Mouse (Mus musculus): Measurements from ENCODE around the gene Soat1.

The Soat1 gene

GRCm38 (mm10) chr1:156464963-156465362 is 9.2 kb downstream of the Soat1 start:
- in situ Hi-C loops (cut with MboI, MseI), result loop anchor here (10.0 kb wide), 1 partner anchor 1350 kb away; no protein-coding TSS in a partner anchor

GRCm38 (mm10) chr1:156463981-156464853 is 9.9 kb downstream of the Soat1 start:
- in situ Hi-C loops (cut with MboI, MseI), result loop anchor here (10.0 kb wide), 1 partner anchor 1349 kb away; no protein-coding TSS in a partner anchor

- in situ Hi-C loops (cut with MboI, MseI), result loop anchor here (10.0 kb wide), 1 partner anchor 1348 kb away; no protein-coding TSS in a partner anchor
Measured at GRCm38 (mm10) chr1:156462273-156462991, 11.7 kb downstream of the Soat1 start.

GRCm38 (mm10) chr1:156461036-156461435 is 13.1 kb downstream of the Soat1 start:
- in situ Hi-C loops (cut with MboI, MseI), result loop anchor here (10.0 kb wide), 1 partner anchor 1346 kb away; no protein-coding TSS in a partner anchor

- in situ Hi-C loops (cut with MboI, MseI), result loop anchor here (10.0 kb wide), 1 partner anchor 1345 kb away; no protein-coding TSS in a partner anchor
Measured at GRCm38 (mm10) chr1:156460216-156460615, 13.9 kb downstream of the Soat1 start.

- in situ Hi-C loops (cut with MboI, MseI), result loop anchor here (10.0 kb wide), 1 partner anchor 1345 kb away; no protein-coding TSS in a partner anchor
Measured at GRCm38 (mm10) chr1:156459690-156460089, 14.4 kb downstream of the Soat1 start.

- in situ Hi-C loops (cut with MboI, MseI), result no loop called here
Measured at GRCm38 (mm10) chr1:156458391-156459060, 15.6 kb downstream of the Soat1 start.

GRCm38 (mm10) chr1:156455005-156455758 is 18.9 kb downstream of the Soat1 start:
- in situ Hi-C loops (cut with MboI, MseI), result no loop called here

GRCm38 (mm10) chr1:156454384-156454783 is 19.7 kb downstream of the Soat1 start:
- in situ Hi-C loops (cut with MboI, MseI), result no loop called here

- in situ Hi-C loops (cut with MboI, MseI), result no loop called here
Measured at GRCm38 (mm10) chr1:156453876-156454275, 20.3 kb downstream of the Soat1 start.

GRCm38 (mm10) chr1:156450478-156450877 is 23.7 kb downstream of the Soat1 start:
- in situ Hi-C loops (cut with MboI, MseI), result no loop called here

- in situ Hi-C loops (cut with MboI, MseI), result no loop called here
Measured at GRCm38 (mm10) chr1:156449691-156450090, 24.4 kb downstream of the Soat1 start.

- in situ Hi-C loops (cut with MboI, MseI), result no loop called here
Measured at GRCm38 (mm10) chr1:156449089-156449488, 25.0 kb downstream of the Soat1 start.

- in situ Hi-C loops (cut with MboI, MseI), result no loop called here
Measured at GRCm38 (mm10) chr1:156445049-156445448, 29.1 kb downstream of the Soat1 start.

- in situ Hi-C loops (cut with MboI, MseI), result no loop called here
Measured at GRCm38 (mm10) chr1:156442776-156443175, 31.4 kb downstream of the Soat1 start.

GRCm38 (mm10) chr1:156442266-156442665 is 31.9 kb downstream of the Soat1 start:
- in situ Hi-C loops (cut with MboI, MseI), result no loop called here

- in situ Hi-C loops (cut with MboI, MseI), result no loop called here
Measured at GRCm38 (mm10) chr1:156437726-156438125, 36.4 kb downstream of the Soat1 start.

- in situ Hi-C loops (cut with MboI, MseI), result no loop called here
Measured at GRCm38 (mm10) chr1:156437016-156437708, 37.0 kb downstream of the Soat1 start.

- in situ Hi-C loops (cut with MboI, MseI), result no loop called here
Measured at GRCm38 (mm10) chr1:156433497-156433896, 40.6 kb downstream of the Soat1 start.

- in situ Hi-C loops (cut with MboI, MseI), result no loop called here
Measured at GRCm38 (mm10) chr1:156432498-156432897, 41.6 kb downstream of the Soat1 start.
